Mouse (Mus musculus) ES-CJ7 (cell line): ENCODE measurements around the gene Inpp5b.

ENCODE experiments used
- DNase-seq: peaks from one replicate; pipeline ENCODE4 v3.0.0; 2011; ENCODE audit warnings: low read depth, low spot score

Inpp5b gene

GRCm38 (mm10) chr4:124811347-124811975 lies 69.8 kb downstream of the Inpp5b start:
- DNase-seq, result no peak

GRCm38 (mm10) chr4:124815901-124816300 lies 74.3 kb downstream of the Inpp5b start:
- DNase-seq, result no peak

- peak; percentile 66 for DNase-seq
Measured at GRCm38 (mm10) chr4:124817803-124818202, 76.2 kb downstream of the Inpp5b start.

GRCm38 (mm10) chr4:124818832-124819231 lies 77.2 kb downstream of the Inpp5b start:
- peak; percentile 41 for DNase-seq

GRCm38 (mm10) chr4:124824967-124825366 lies 83.3 kb downstream of the Inpp5b start:
- DNase-seq, result peak; percentile 89

GRCm38 (mm10) chr4:124825371-124825965 lies 83.8 kb downstream of the Inpp5b start:
- peak; percentile 87 for DNase-seq

- DNase-seq, result no peak
Measured at GRCm38 (mm10) chr4:124829671-124830070, 88.0 kb downstream of the Inpp5b start.

- peak; percentile 67 for DNase-seq
Measured at GRCm38 (mm10) chr4:124832796-124833195, 91.1 kb downstream of the Inpp5b start.

- DNase-seq, result no peak
Measured at GRCm38 (mm10) chr4:124838035-124838700, 96.5 kb downstream of the Inpp5b start.

GRCm38 (mm10) chr4:124840998-124841397 lies 99.3 kb downstream of the Inpp5b start:
- DNase-seq, result peak; percentile 58

GRCm38 (mm10) chr4:124843493-124843892 lies 101.8 kb downstream of the Inpp5b start:
- peak; percentile 85 for DNase-seq

- peak; percentile 81 for DNase-seq
Measured at GRCm38 (mm10) chr4:124847573-124847972, 105.9 kb downstream of the Inpp5b start.

GRCm38 (mm10) chr4:124849631-124850260 lies 108.1 kb downstream of the Inpp5b start:
- DNase-seq, result peak; percentile 57

GRCm38 (mm10) chr4:124850261-124850913 lies 108.7 kb downstream of the Inpp5b start, which contains the start of gene Yrdc:
Gene Yrdc (plus strand): TSS chr4:124850679.
- peak; percentile 93 for DNase-seq
